Mouse (Mus musculus) small intestine, adult 2 months (tissue): ENCODE measurements around the gene Kif2c. TPM values are rescaled to one million over a fixed set of nuclear protein-coding genes. Genes with fewer than 3 reads are reported as not detected.

ENCODE experiments used
- H3K27ac ChIP-seq: fragments of 200-500 bp; 2 replicates; pipeline ENCODE4 v1.5.1; 2012; ENCODE audit warnings: low read depth, low read length, control low read depth, inconsistent platforms; ENCODE audit not compliant: insufficient read depth
- H3K27me3 ChIP-seq: fragments of 200-500 bp; 2 replicates; pipeline ENCODE4 v1.6.1; 2012; ENCODE audit warnings: mild to moderate bottlenecking, moderate library complexity, low read length, inconsistent platforms; ENCODE audit not compliant: control insufficient read depth, insufficient read depth
- H3K36me3 ChIP-seq: fragments of 200-500 bp; 2 replicates; pipeline ENCODE4 v1.6.1; 2012; ENCODE audit warnings: mild to moderate bottlenecking, low read length, control low read depth, inconsistent platforms; ENCODE audit not compliant: control insufficient read depth, insufficient read depth
- H3K4me1 ChIP-seq: fragments of 200-500 bp; 2 replicates; pipeline ENCODE4 v1.6.1; 2012; ENCODE audit warnings: low read length, inconsistent platforms, mixed read lengths; ENCODE audit not compliant: control insufficient read depth, insufficient read depth, insufficient read length
- H3K4me3 ChIP-seq: fragments of 200-500 bp; 2 replicates; pipeline ENCODE4 v1.5.1; 2012; ENCODE audit warnings: low read depth, mild to moderate bottlenecking, control low read depth, inconsistent platforms, low read length, moderate library complexity
- CTCF ChIP-seq: fragments of 200-500 bp; IDR thresholded peaks from 2 replicates; pipeline ENCODE4 v1.5.1; 2012; ENCODE audit warnings: low read depth, mild to moderate bottlenecking, control low read depth, inconsistent platforms, low read length, moderate library complexity, mixed read lengths; ENCODE audit not compliant: insufficient replicate concordance, insufficient read length; ENCODE audit errors: extremely low read depth
- POLR2A ChIP-seq: fragments of 200-500 bp; IDR thresholded peaks from 2 replicates; pipeline ENCODE4 v1.6.1; 2012; ENCODE audit warnings: low read depth, mild to moderate bottlenecking, control low read depth, inconsistent platforms, low read length, moderate library complexity
- WGBS: fragments of 180-500 bp; shearing (Covaris S2); methylation state at CpG from one replicate; pipeline ENCODE4 v1.1.7; 2018; 5-methylcytosine and 5-hydroxymethylcytosine counted together
- polyA plus RNA-seq: library from polyadenylated mRNA; depleted of rRNA; stranded (reverse); fragments of >200 nt; gene quantifications from 2 replicates; pipeline ENCODE4 v1.2.3, GENCODE M21; 2012

Kif2c gene
- polyA plus RNA-seq, 1 experiment = 2.8 TPM

DNA sequence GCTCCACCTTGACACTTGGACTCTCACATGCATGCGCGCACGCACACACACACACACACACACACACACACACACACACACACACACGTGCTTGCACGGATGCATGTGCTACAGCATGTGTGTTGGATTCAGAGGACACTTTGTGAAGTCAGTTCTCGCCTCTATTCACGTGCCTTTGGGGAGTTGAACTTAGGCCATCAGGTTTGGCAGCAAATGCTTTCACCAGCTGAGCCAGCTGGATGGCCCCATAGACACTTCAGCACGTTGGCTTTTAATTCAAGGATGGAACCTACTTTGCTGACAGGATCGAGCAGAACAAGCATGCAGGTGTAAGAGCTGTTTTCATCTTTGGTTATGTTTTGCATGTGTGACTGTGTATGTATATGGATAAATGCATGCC lies 39.4 kb upstream of the Kif2c start:
- WGBS = 85% methylated on average over 9 of the region's 9 CpGs
- Histone ChIP-seq H3K4me3 (no peak overlapping the region), H3K27ac (no peak overlapping the region), H3K4me1 (no peaks in the 10 kb centered on the region), H3K27me3 (no peaks in the 10 kb centered on the region), H3K36me3 (no peaks in the 10 kb centered on the region)
- TF ChIP-seq CTCF (no peak), POLR2A (no peak)

DNA sequence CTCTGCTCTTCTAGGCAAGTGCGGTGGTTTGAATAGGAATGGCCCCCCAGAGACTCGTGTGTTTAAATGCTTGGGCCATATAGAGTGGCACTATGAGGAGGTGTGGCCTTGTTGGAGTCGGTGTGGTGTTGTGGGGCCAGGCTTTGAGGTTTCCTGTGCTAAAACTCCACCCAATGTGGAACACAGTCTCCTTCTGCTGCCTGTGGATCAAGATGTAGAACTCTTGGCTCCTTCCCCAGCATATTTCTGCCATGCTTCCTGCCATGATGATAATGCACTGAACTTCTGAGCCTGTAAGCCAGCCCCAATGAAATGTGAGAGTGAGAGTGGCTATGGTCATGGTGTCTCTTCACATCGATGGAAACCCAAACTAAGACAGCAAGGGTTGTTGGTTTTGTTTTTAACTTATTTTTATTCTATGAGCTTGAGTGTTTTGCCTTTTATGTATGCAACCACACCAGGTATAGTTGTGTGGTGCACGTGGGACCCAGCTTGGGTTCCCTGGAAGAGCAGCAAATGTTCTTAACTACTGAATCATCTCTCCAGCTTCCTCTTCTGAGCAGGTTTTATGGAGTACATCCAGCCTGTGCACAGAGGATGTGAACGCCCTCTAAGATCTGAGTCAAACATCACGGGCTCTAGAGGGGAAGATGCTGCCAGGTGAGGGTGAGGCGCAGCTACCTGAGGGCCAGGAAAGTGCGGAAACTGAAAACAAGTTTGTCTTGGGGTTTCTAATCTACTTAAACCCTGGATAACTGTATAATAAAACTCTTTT lies 38.5 kb upstream of the Kif2c start:
- no peaks in the 10 kb centered on the region for H3K4me1 ChIP-seq
- 78% methylated on average over 9 of the region's 9 CpGs for WGBS

DNA sequence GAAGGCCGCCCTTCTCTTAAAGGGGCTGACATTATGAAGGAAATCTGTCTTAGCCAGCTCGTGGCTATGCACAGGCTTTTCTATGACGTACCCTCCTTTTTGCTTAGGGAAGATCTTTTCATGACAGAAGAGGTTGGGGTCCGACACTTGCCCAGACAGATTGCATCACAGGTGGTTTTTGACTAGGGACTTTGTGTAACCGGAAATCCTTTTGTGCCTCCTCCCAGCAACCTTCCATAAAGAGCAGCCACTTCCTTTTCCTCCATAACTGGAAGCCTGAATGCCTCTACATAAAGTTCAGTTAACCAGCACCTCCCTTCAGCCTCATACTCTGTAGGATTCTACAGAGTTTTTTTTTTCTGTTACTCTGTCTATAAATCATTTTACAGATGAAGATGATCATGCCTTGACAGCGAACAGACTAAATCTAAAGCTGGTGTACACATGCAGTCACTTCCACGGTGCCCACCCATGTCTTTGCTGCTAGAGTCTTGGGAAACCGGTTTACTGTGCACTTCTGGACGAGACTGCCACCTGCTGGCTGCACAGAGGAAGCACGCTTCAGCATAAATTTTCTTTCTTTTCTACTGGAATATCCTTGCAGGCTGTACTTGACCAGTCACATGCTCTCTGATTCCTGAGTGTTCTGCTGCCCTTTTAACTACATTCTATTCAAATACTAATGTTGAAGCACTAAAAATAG lies 36.2 kb upstream of the Kif2c start:
- H3K4me1 ChIP-seq = no peaks in the 10 kb centered on the region
- WGBS = 29% methylated on average over 10 of the region's 10 CpGs
- no peak overlapping the region for H3K27ac ChIP-seq
- TF ChIP-seq CTCF (peak; percentile 89; the same call in 1 of the 2 replicates), POLR2A (no peak)
- H3K36me3 ChIP-seq = no peaks in the 10 kb centered on the region
- no peak overlapping the region for H3K4me3 ChIP-seq
- H3K27me3 ChIP-seq = no peaks in the 10 kb centered on the region

More for the DNA sequence above, 38.5 kb upstream of the Kif2c start:
- no peaks in the 10 kb centered on the region for H3K36me3 ChIP-seq
- no peak overlapping the region for H3K27ac ChIP-seq
- H3K4me3 ChIP-seq = no peak overlapping the region
- no peak for TF ChIP-seq POLR2A
- no peaks in the 10 kb centered on the region for H3K27me3 ChIP-seq

DNA sequence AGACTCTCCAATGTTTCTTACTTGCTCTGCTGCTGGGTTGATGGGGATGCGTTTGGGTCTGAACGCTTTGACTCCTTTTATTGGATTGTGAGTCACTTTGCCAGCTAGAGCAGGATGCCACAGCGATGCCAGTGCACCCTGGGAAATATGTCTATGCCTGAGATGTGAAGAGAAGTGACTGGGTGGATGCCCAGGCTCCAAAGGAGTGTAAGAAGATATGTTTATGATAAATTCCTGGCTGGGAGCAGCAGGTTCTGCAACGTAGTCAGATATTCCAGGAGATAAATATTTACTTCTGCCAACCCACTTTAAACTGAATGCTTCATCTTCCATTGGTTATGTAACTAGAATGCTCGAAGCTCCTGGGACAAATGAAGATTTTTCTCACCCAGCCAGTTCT lies 34.6 kb upstream of the Kif2c start:
- Histone ChIP-seq H3K36me3 (no peaks in the 10 kb centered on the region), H3K27ac (no peak overlapping the region), H3K4me3 (no peak overlapping the region), H3K27me3 (no peaks in the 10 kb centered on the region), H3K4me1 (no peaks in the 10 kb centered on the region)
- no peak for TF ChIP-seq POLR2A
- no peak for TF ChIP-seq CTCF
- WGBS = 57% methylated on average over 5 of the region's 5 CpGs

DNA sequence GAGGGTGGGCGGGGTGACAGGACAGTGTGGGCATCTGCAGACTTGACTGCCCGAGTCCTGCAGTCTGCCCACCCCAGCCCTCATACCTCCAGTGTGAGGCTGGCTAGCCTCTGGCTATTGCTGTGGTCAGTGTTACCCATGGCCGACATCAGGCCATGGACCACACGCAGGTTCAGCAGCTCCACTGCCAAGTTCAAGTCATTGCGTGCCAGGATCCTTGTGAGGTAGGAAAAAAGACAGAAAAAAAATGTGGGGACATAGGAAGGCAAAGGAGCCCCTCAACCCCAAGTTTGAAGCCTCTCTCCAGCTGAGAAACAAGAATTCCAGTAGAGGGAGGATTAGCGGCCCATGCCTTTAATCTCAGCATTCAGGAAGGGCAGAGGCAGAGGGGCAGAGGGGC lies 31.8 kb upstream of the Kif2c start:
- no peak overlapping the region for H3K4me3 ChIP-seq
- WGBS = 81% methylated on average over 6 of the region's 6 CpGs
- no peak overlapping the region for H3K27ac ChIP-seq
- TF ChIP-seq CTCF = no peak
- no peak for TF ChIP-seq POLR2A
- no peaks in the 10 kb centered on the region for H3K36me3 ChIP-seq
- H3K27me3 ChIP-seq = no peaks in the 10 kb centered on the region
- H3K4me1 ChIP-seq = no peaks in the 10 kb centered on the region

DNA sequence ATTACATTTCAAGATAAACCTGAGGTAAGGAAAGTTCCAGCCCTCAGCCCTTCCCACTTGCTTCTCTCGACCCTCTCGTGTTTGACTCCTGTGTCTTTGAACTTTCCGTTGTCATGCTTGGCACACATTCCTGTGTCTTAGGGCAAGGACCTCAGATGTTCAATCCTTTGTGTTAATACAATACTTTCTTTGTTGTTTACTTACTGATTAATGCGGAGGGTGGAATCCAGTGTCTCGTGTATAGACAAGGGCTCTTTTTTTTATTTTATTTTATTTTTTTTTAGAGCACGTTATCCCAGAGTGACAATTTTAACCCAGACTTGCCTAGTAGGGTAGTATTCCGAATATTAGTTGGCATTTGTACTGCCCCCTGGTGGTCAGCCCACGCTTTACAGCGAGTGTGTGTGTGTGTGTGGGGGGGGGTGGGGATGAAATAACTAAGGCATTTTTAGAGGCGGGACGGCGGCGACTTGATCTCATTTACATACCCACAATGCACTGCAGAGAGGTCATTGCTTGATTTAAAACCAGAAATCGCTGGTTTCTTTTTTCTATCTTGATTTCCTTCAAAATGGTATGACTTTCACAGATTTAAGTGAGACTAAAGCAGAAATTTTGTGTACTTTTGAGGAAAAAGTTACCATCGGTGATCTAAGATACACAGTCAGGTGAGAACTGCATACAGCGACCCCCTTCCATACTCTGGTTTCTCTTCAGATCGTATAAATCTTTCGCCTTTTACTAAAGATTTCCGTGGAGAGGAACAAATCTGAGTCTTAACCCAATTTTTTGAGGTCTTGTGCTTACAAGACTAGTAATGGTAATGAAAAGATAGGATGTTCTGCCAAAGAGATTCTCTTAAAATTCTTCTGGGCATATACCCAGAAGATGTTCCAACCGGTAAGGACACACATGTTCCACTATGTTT lies 28.0 kb upstream of the Kif2c start:
- H3K4me3 ChIP-seq = no peak overlapping the region
- no peaks in the 10 kb centered on the region for H3K4me1 ChIP-seq
- 4% methylated on average over 20 of the region's 20 CpGs for WGBS
- TF ChIP-seq POLR2A (no peak), CTCF (peak; percentile 76; the same call in 1 of the 2 replicates)
- H3K27me3 ChIP-seq = no peaks in the 10 kb centered on the region
- H3K27ac ChIP-seq = no peak overlapping the region
- no peaks in the 10 kb centered on the region for H3K36me3 ChIP-seq
